Mouse (Mus musculus) adrenal gland, adult 8-10 months (tissue): Measurements from ENCODE around the gene Gtsf1l. TPM values are rescaled to one million over a fixed set of nuclear protein-coding genes. Genes with fewer than 3 reads are reported as not detected.
"Not testable (repeated sequence)": the region's sequence is repeated elsewhere in the genome, so short reads cannot be mapped to it uniquely, and the experiment has no call there.

Experiments
- DNase-seq: peaks from one replicate; pipeline ENCODE4 v3.0.0; 2022
- total RNA-seq, 4 experiments: library from RNA; stranded (reverse); gene quantifications; 2 replicates each; pipeline ENCODE4 v1.2.4; 2022

The Gtsf1l gene
- total RNA-seq, 4 experiments from 2014 or later: not detected

GRCm38 (mm10) chr2:163085047-163085446 lies 2.6 kb downstream of the Gtsf1l start:
- no peak for DNase-seq

- DNase-seq: no peak
These were observed 3.1 kb downstream of the Gtsf1l start for GRCm38 (mm10) chr2:163084519-163084918.

GRCm38 (mm10) chr2:163082591-163082990 lies 5.1 kb downstream of the Gtsf1l start:
- DNase-seq: peak; percentile 12

GRCm38 (mm10) chr2:163079041-163079440 lies 8.6 kb downstream of the Gtsf1l start:
- DNase-seq: no peak

DNA sequence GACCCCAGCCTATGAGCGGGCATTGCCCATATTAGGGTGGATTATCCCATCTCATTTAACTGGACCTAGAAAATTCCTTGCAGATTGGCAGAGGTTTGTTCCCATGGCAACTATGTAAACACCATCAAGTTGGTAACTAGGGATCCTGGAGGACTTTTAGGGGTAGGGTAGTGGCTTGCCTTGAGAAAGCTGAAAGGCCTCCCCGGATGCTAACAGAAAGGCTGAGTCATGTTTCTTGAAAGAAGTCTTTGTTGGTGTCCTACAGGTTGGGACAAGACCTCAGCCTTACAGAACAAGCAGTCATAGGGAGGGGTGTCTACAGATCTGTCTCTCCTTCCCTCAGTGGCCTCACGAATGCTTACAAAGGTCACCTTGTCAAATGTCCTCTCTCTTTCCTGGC lies 12.4 kb downstream of the Gtsf1l start:
- no peak for DNase-seq

GRCm38 (mm10) chr2:163074808-163075207 lies 12.8 kb downstream of the Gtsf1l start:
- no peak for DNase-seq

GRCm38 (mm10) chr2:163074006-163074405 lies 13.6 kb downstream of the Gtsf1l start:
- DNase-seq: no peak

DNA sequence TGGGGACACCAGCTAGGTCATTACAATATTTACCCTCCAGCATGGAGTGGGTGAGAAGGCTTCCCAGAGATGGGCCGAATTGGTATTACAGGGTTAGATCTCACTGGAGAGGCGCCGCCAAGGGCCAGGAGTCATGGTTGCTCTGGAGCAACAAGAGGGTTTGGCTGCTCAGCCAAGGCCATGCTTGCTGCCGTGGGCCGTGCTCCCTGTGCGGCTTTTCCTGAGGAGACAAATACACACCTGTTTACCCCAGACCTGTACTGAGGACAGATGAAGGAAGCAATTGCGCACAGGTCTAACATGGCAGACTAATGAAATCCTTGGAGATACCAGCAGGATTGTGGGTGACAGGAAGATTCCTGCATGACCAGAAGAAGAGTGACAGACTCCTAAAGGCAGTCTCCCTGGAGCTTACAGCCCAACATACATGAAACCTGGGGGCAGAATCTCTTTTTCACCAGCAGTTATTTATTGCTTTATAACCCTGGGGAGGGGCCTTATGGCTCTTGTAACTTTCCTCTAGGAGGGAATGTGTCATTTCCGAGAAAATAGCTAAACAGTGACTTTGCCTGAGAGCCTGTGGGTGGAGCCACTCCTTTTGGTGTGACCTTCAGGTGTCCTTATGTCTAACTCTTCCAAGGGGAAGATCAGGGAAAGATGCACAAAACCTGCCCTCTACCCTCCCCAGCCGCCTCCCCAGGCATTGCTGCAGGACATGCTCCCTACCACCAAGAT lies 14.5 kb downstream of the Gtsf1l start:
- no peak for DNase-seq

DNA sequence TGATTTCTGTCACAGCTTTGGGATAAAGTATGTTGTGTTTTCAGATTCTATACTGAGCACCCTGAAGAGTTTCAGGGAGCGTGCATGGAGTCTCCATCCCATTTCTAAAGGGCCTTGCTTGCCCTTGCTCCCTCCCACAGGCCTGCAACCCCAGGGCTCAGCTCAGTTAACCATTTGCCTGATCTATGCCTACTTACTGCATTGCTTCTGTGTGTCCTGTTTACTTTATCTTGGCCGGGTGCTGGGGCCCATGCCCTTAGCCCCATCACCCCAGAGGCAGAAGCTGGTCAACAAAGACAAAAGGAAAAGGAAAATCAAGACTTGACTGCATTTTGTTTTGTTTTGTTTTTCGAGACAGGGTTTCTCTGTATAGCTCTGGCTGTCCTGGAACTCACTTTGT lies 16.1 kb downstream of the Gtsf1l start:
- no peak for DNase-seq

- no peak for DNase-seq
These were observed 17.4 kb downstream of the Gtsf1l start for GRCm38 (mm10) chr2:163070213-163070612.

GRCm38 (mm10) chr2:163067233-163067632 lies 20.4 kb downstream of the Gtsf1l start:
- DNase-seq: no peak

DNA sequence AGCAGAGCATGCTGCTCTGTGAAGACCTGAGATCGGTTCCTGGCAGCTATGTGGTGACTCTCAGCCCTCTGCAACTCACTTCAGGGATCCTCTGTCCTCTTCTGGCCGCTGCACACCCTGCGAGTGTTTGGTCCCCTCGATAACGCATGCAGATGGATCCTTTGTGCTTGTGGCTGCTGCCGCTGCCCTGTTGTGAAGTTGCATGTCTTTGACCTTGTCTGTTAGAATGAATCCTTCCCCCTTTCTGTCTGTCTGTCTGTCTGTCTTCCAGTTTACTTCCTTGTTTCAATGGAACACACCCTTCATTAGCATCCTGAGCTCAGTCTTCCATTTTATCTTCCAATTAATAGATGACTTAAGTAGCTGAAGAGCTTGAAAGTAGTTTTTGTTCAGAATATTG lies 21.3 kb downstream of the Gtsf1l start:
- DNase-seq: no peak

DNA sequence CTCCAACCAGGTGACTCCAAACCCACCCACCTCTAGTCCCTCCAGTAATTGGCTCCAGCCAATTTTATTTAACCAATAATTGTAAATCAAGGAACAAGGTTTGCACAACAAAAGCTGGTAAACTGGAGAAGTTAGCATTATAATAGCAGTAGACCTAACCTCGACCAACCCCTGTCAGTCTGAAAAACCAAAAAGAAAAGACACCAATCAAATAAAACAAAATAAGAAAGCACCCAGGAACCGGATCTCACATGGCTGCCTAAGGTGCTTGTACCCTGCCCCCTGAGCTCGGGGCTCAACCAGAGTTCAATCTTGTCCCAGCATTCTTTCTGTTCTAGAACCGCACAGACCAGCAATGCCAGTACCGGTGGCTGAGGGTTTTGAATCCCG lies 25.5 kb downstream of the Gtsf1l start:
- DNase-seq: no peak

GRCm38 (mm10) chr2:163061203-163062118 lies 26.2 kb downstream of the Gtsf1l start:
- DNase-seq: no peak

DNA sequence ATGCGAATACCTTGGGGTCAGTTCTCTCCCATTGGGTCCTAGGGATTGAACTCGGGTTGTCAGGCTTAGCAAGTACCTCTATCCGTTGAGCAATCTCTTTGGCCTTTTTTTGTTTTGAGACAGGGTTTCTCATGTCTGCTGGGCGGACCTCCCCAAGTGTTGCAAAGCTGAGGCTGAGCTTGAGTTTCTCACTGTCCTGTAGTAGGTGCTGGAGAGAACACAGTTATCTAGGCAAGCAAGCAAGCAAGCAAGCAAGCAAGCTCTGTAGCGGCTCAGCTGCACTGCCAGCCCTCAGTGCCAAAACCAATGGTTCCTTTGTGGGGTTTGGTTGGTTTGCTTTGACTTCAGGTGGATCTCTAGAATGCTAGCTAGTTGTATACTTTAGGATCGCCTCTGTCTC lies 27.0 kb downstream of the Gtsf1l start:
- no peak for DNase-seq

- DNase-seq: not testable (repeated sequence)
These were observed 28.7 kb downstream of the Gtsf1l start for GRCm38 (mm10) chr2:163058981-163059380.

DNA sequence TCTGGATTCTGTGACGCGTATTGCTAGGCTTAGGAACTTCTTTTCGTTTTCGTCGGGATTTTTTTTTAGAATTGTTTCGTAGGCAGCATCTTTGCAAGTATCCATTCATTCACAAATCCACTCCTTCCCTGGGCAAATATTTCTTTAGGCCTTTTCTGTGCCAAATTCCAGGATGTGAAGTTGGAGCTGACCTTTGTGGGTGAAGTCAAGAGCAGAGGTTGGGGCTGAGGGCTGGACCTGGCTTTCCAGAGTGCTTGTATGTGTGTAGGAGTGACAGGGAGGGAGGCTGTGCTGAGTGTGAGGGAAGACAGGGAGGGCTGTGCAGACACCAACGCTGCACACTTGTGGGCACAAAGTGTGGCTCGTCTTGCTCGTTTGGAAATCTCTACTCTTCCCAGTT lies 31.1 kb downstream of the Gtsf1l start:
- no peak for DNase-seq

DNA sequence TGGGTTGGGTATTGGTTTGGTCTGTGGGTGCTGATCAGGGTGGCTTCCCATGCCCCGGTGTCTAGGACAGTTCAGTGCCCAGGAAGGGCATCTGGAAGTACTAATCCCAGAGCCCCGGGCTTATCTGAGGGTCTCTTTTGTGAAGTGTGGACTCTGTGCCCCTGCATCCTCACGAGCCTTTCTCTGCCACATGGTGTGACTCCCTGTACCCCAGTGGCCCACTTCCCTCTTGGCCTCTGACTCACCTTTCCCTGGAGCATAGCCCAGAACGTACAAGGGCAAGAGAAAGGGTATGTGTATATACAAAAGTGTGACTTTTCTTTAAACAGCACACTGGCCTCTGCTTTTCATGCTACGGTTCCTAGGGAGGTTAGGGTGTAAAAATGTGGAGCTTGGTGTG lies 31.9 kb downstream of the Gtsf1l start:
- DNase-seq: peak; percentile 50

DNA sequence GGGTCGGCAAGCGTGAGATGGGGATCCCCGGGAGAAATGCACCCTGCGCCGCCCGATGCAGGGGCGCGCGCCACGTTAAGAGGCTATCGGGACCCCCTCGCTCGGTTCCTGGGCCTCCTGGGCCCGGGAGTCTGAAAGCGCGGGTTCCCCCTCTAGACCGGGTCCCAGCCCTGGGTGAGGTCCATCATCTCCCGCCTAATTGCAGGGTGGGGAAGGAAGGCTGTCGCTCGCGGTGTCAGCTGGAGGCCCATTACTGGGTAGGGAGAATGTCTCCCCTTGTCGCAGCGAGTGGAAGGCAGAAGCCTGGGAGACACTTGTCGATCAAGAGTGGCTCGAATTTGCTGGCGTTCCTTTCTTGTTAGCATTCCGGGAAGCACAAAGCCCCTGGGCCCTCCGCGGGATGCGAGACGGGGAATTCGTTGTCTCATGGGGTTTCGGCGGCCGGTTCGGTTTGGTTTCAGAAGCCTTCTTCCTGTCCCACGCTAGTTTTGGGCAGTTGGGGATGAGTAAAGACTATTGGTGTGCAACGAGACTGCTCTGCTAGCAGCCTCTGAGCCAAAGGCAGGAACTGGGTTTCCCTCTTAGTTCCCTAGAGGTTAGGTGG lies 32.7 kb downstream of the Gtsf1l start:
- DNase-seq: no peak

DNA sequence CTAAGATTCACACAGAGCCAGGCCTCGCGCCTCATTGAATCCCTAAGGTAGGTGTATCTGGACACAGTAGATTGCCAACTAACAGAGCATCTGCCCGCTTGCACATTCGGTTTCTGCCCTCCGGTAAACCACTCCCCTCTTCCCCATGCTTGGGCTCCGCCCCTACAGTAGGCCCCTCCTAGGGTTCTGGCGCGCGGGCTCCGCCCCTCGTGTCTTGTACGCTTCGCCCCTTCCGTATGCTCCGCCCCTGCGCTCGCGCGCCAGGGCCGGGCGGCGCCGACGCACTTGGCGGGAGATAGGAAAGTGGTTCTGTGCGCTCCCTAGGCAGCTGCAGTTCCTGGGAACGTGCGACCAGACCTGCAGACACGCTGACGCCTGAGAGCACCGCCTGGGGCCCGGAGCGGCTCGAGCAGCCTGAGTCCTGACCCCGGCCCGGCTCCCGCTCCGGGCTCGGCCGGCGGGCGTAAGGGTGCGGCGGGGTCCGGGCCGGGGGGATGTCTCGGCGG lies 33.3 kb downstream of the Gtsf1l start, which contains the start of gene Mybl2:
Gene Mybl2 (plus strand): TSS at position 353 of the 506 bp plus-strand sequence.
- peak; percentile 93 for DNase-seq

GRCm38 (mm10) chr2:163052826-163053225 lies 34.8 kb downstream of the Gtsf1l start:
- DNase-seq: no peak

DNA sequence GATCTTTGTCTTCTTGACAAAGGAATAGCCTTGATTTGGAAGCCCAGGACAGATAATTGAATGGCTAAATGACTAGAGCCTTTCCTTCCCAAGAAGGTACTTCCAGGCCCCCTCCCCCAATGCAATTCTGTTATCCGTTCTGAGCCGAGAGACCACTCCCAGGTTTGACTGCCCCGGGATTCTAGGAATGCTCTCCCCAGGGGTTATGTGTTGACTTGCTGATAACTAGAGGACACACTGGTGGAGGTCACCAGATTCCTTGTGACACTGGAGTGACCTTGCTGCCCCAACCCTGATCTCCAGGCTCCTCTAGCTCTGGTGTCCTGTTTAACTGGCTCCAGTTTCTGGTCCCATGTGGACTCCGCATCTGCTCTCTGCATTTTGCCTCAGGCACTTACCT lies 35.6 kb downstream of the Gtsf1l start:
- DNase-seq: no peak

- no peak for DNase-seq
These were observed 36.0 kb downstream of the Gtsf1l start for GRCm38 (mm10) chr2:163051691-163052090.
